Mouse (Mus musculus) midbrain, embryonic 11.5 days (tissue): ENCODE measurements around the gene Dock8. TPM values are rescaled to one million over a fixed set of nuclear protein-coding genes. Genes with fewer than 3 reads are reported as not detected.

Experiments used
- ATAC-seq: fragments of 200-750 bp; cut with Nextera tagmentation; 2 replicates; pipeline ENCODE4 v1.8.0; 2017; ENCODE audit warnings: moderate TSS enrichment, moderate library complexity; ENCODE audit not compliant: low FRiP score
- DNase-seq: peaks from one replicate; pipeline ENCODE4 v3.0.0; 2015; ENCODE audit warnings: low spot score; ENCODE audit errors: missing footprints
- H3K27ac ChIP-seq: fragments of 300-500 bp; sonication (generic); 2 replicates; pipeline ENCODE4 v1.5.1; 2014; ENCODE audit warnings: low read depth, low read length
- H3K27me3 ChIP-seq: fragments of 300-500 bp; sonication (generic); 2 replicates; pipeline ENCODE4 v1.6.1; 2014; ENCODE audit warnings: mild to moderate bottlenecking, low read length, moderate library complexity, mixed read lengths; ENCODE audit not compliant: control insufficient read depth, insufficient read depth
- H3K36me3 ChIP-seq: fragments of 300-500 bp; sonication (generic); 2 replicates; pipeline ENCODE4 v1.6.1; 2014; ENCODE audit warnings: mild to moderate bottlenecking, low read length, moderate library complexity, mixed read lengths; ENCODE audit not compliant: control insufficient read depth, insufficient read depth
- H3K4me1 ChIP-seq: fragments of 300-500 bp; sonication (generic); 2 replicates; pipeline ENCODE4 v1.6.1; 2014; ENCODE audit warnings: low read length; ENCODE audit not compliant: control insufficient read depth, insufficient read depth
- H3K4me2 ChIP-seq: fragments of 300-500 bp; sonication (generic); 2 replicates; pipeline ENCODE4 v1.6.1; 2014; ENCODE audit warnings: mild to moderate bottlenecking, moderate library complexity
- H3K4me3 ChIP-seq: fragments of 300-500 bp; sonication (generic); 2 replicates; pipeline ENCODE4 v1.5.1; 2014; ENCODE audit warnings: low read depth, low read length
- H3K9ac ChIP-seq: fragments of 300-500 bp; sonication (generic); 2 replicates; pipeline ENCODE4 v1.6.1; 2014; ENCODE audit warnings: low read length
- H3K9me3 ChIP-seq: fragments of 300-500 bp; sonication (generic); 2 replicates; pipeline ENCODE4 v1.6.1; 2016; ENCODE audit warnings: low read length; ENCODE audit not compliant: control insufficient read depth
- WGBS: fragments of 180-500 bp; shearing (Covaris S2); extraction: QIAGEN DNeasy Blood & Tissue Kit; methylation state at CpG from one replicate; pipeline ENCODE4 v1.1.7; 2014; 5-methylcytosine and 5-hydroxymethylcytosine counted together
- polyA plus RNA-seq: library from polyadenylated mRNA; unstranded; fragments of >200 nt; fragmentation: Nextera tagmentation; extraction: Ambion mirVana; gene quantifications from 2 replicates; pipeline ENCODE4 v1.2.1, GENCODE M21; 2014

Gene Dock8
- polyA plus RNA-seq, 1 experiment from 2014 or later: 1.7 TPM

GRCm38 (mm10) chr19:24993526-24993925, 5.8 kb upstream of the Dock8 start:
- WGBS: 66% methylated on average over 6 of the region's 6 CpGs
- H3K27ac ChIP-seq: no peak overlapping the region
- H3K36me3 ChIP-seq: no peaks in the 10 kb centered on the region
- H3K9me3 ChIP-seq: no peaks in the 10 kb centered on the region
- DNase-seq (no peak), ATAC-seq (no peak)
- no peaks in the 10 kb centered on the region for H3K4me1 ChIP-seq
- H3K9ac ChIP-seq: no peak overlapping the region
- peaks cover 10% of the 10 kb centered on the region for H3K27me3 ChIP-seq
- H3K4me3 ChIP-seq: no peak overlapping the region
- H3K4me2 ChIP-seq: no peak overlapping the region

- Histone ChIP-seq H3K9ac (no peak overlapping the region), H3K4me3 (no peak overlapping the region), H3K36me3 (no peaks in the 10 kb centered on the region), H3K9me3 (no peaks in the 10 kb centered on the region), H3K4me2 (no peak overlapping the region), H3K27me3 (peaks cover 22% of the 10 kb centered on the region), H3K4me1 (no peaks in the 10 kb centered on the region), H3K27ac (no peak overlapping the region)
- 65% methylated on average over 8 of the region's 8 CpGs for WGBS
- no peak for ATAC-seq
- DNase-seq: no peak
Measured at GRCm38 (mm10) chr19:24994900-24995299, 4.4 kb upstream of the Dock8 start.

DNA sequence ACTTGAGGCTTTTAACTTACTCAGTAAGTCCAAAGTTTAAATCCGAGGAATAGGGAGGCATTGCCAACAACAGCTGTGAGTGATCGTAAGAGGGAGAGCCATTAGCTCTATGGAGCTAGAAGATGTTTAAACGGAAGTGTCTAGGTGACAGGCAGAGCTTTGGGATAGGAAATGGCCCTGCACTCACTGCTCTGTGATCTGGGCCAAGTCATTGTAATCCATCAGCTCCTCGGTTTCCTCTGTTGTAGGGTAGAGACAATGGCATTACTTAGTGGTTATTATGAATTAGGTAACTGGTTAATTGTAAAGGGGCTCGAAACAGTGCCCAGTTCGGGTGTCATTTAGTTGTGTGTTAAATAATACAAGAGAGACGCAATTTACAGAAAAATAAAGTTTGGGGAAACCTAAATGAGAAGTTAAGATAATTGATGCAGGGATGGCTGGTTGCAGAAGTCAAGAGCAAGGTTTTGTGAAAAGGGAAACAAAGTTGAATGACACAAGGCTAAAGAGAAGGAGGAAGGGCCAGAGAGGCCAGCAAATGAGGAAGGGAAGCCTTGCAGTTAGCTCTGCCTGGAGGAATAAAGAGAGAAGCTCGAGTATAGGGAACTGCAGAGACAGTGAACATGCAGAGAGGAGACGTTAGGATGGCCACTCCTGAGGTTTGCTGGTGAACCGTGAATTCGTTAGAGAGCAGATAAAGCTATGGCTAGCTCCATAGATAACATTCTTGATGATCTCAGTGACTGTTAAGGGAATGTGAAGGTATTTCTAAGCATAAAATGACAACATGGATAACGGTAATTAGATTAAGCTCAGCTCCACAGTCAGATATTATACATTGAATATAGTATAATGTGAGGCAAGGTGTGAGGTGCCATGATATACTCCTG, 2.3 kb upstream of the Dock8 start:
- DNase-seq: no peak
- H3K9me3 ChIP-seq: no peaks in the 10 kb centered on the region
- no peak overlapping the region for H3K9ac ChIP-seq
- H3K4me2 ChIP-seq: no peak overlapping the region
- H3K27ac ChIP-seq: no peak overlapping the region
- 71% methylated on average over 12 of the region's 12 CpGs for WGBS
- ATAC-seq: no peak
- no peak overlapping the region for H3K4me3 ChIP-seq
- H3K36me3 ChIP-seq: no peaks in the 10 kb centered on the region
- H3K4me1 ChIP-seq: no peaks in the 10 kb centered on the region
- H3K27me3 ChIP-seq: peaks cover 40% of the 10 kb centered on the region

- Histone ChIP-seq H3K27ac (no peak overlapping the region), H3K9ac (no peak overlapping the region), H3K4me1 (no peaks in the 10 kb centered on the region), H3K27me3 (peaks cover 40% of the 10 kb centered on the region), H3K4me3 (no peak overlapping the region), H3K9me3 (no peaks in the 10 kb centered on the region), H3K4me2 (no peak overlapping the region), H3K36me3 (no peaks in the 10 kb centered on the region)
- ATAC-seq: no peak
- WGBS: 74% methylated on average over 5 of the region's 5 CpGs
- DNase-seq: no peak
Measured at GRCm38 (mm10) chr19:24998561-24998960, 773 bp upstream of the Dock8 start.

DNA sequence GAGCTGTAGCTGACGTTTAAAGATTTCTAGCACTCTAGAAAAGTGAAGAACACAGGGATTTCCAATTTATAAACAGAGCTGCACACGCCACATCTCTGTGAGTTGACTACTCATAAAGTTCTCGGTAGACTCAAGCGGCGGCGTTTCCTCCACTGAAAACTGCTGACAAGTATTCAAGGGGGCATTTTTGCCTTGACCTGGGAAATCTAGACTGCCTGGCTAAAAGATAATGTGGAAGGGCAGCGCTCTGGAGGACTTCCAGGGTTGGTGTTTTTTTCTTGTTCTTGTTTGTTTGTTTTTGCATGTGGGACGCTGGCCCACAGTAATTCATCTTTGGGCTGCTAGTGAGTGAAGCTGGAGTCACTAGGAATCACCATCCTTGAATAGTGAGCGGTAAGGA, 819 bp downstream of the Dock8 start:
- DNase-seq (no peak), ATAC-seq (no peak)
- 39% methylated on average over 9 of the region's 9 CpGs for WGBS
- Histone ChIP-seq H3K27ac (no peak overlapping the region), H3K4me1 (no peaks in the 10 kb centered on the region), H3K9ac (no peak overlapping the region), H3K4me3 (peak overlapping the region; percentile 67; the same call in 1 of the 2 replicates), H3K4me2 (peak overlapping the region; percentile 97), H3K27me3 (peaks cover 40% of the 10 kb centered on the region), H3K9me3 (no peaks in the 10 kb centered on the region), H3K36me3 (no peaks in the 10 kb centered on the region)

GRCm38 (mm10) chr19:25002032-25002431, 2.7 kb downstream of the Dock8 start:
- H3K27ac ChIP-seq: no peak overlapping the region
- peaks cover 36% of the 10 kb centered on the region for H3K27me3 ChIP-seq
- no peak overlapping the region for H3K9ac ChIP-seq
- H3K36me3 ChIP-seq: no peaks in the 10 kb centered on the region
- H3K4me2 ChIP-seq: no peak overlapping the region
- DNase-seq: no peak
- no peaks in the 10 kb centered on the region for H3K9me3 ChIP-seq
- no peak overlapping the region for H3K4me3 ChIP-seq
- 91% methylated on average over 6 of the region's 6 CpGs for WGBS
- H3K4me1 ChIP-seq: no peaks in the 10 kb centered on the region
- ATAC-seq: no peak

GRCm38 (mm10) chr19:25002828-25003227, 3.5 kb downstream of the Dock8 start:
- Histone ChIP-seq H3K36me3 (no peaks in the 10 kb centered on the region), H3K4me1 (no peaks in the 10 kb centered on the region), H3K27ac (no peak overlapping the region), H3K4me3 (no peak overlapping the region), H3K9me3 (no peaks in the 10 kb centered on the region), H3K4me2 (no peak overlapping the region), H3K27me3 (peaks cover 36% of the 10 kb centered on the region), H3K9ac (no peak overlapping the region)
- 81% methylated on average over 3 of the region's 3 CpGs for WGBS
- DNase-seq (no peak), ATAC-seq (no peak)

DNA sequence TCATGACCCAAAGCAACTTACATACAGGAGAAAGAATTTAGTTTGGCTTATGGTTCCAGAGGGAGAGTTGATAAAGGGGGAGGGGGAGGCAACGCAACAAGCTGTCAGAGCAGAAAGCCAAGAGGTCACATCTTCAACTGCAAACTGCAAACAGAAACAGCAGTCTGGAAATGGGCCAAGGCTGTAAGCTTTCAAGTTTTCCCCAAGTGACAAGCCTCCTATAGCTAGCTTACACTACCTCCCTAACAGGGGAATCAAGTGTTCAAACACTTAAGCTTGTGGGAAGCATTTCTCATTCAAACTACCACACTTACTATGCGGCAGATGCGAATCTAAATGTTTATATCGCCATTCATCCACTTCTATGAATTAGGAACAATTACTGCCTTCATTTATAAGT, 4.5 kb downstream of the Dock8 start:
- no peak for DNase-seq
- Histone ChIP-seq H3K27ac (no peak overlapping the region), H3K4me1 (no peaks in the 10 kb centered on the region), H3K4me2 (no peak overlapping the region), H3K9me3 (no peaks in the 10 kb centered on the region), H3K27me3 (peaks cover 28% of the 10 kb centered on the region), H3K9ac (no peak overlapping the region), H3K36me3 (no peaks in the 10 kb centered on the region), H3K4me3 (no peak overlapping the region)
- WGBS: 75% methylated on average over 4 of the region's 4 CpGs
- no peak for ATAC-seq

DNA sequence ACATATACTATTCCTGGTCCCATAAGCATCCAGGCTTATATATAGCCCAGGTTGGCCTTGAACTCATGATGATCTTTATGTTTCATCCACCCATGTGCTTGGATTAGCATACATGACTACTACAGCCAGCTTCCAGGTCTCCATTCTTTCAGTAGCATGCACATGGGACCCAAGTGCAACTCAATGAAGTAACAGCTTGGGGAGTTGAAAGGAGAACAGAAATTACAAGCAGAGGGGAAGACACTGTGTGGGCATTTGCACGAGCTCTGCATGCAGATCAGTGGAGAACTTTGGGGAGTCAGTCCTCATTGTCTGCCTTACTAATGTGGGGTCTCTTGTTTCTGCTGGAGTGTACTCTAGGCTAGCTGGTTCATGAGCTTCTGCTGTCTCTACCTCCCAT, 7.4 kb downstream of the Dock8 start:
- H3K9me3 ChIP-seq: no peaks in the 10 kb centered on the region
- H3K27me3 ChIP-seq: peaks cover under 1% of the 10 kb centered on the region
- no peaks in the 10 kb centered on the region for H3K4me1 ChIP-seq
- DNase-seq: no peak
- no peak overlapping the region for H3K4me2 ChIP-seq
- ATAC-seq: no peak
- H3K4me3 ChIP-seq: no peak overlapping the region
- WGBS: 79% methylated on average over 1 of the region's 1 CpGs
- H3K27ac ChIP-seq: no peak overlapping the region
- H3K36me3 ChIP-seq: no peaks in the 10 kb centered on the region
- no peak overlapping the region for H3K9ac ChIP-seq
